Mouse (Mus musculus) ES-Bruce4 (cell line): ENCODE measurements at regions not wholly inside any gene's neighbourhood (a gene's known extent, or its start where the extent isn't known, plus 50 kb on each side); places are given as distances from the start of the nearest gene placed in this dataset.

Experiments
- H3K27ac ChIP-seq: 2 replicates; pipeline ENCODE4 v1.5.1; 2012; ENCODE audit warnings: low read length, inconsistent platforms; ENCODE audit not compliant: insufficient read depth
- H3K27me3 ChIP-seq: 2 replicates; pipeline ENCODE4 v1.6.1; 2012; ENCODE audit warnings: mild to moderate bottlenecking, low read length, inconsistent platforms; ENCODE audit not compliant: control insufficient read depth, poor library complexity, insufficient read depth, severe bottlenecking
- H3K36me3 ChIP-seq: 2 replicates; pipeline ENCODE4 v1.6.1; 2012; ENCODE audit warnings: inconsistent platforms, mild to moderate bottlenecking, low read length, moderate library complexity; ENCODE audit not compliant: control insufficient read depth, poor library complexity, insufficient read depth, severe bottlenecking
- H3K4me1 ChIP-seq: one replicate; pipeline ENCODE4 v1.8.1; 2011; ENCODE audit warnings: low read length; ENCODE audit not compliant: control insufficient read depth, insufficient read depth
- H3K4me3 ChIP-seq: 2 replicates; pipeline ENCODE4 v1.5.1; 2011; ENCODE audit warnings: low read depth, mild to moderate bottlenecking, low read length
- H3K9ac ChIP-seq: 2 replicates; pipeline ENCODE4 v1.6.1; 2012; ENCODE audit warnings: low read depth, mild to moderate bottlenecking, inconsistent platforms; ENCODE audit not compliant: poor library complexity, severe bottlenecking
- H3K9me3 ChIP-seq: replicated peaks from 2 replicates; pipeline ENCODE4 v1.6.1; 2012; ENCODE audit warnings: mild to moderate bottlenecking, low read length, inconsistent platforms; ENCODE audit not compliant: control insufficient read depth, poor library complexity, insufficient read depth, severe bottlenecking
- CTCF ChIP-seq: IDR thresholded peaks from one replicate; pipeline ENCODE4 v1.8.1; 2011; ENCODE audit warnings: low read depth, low read length
- EP300 ChIP-seq: IDR thresholded peaks from 2 replicates; pipeline ENCODE4 v1.6.1; 2011; ENCODE audit warnings: low read depth, low read length; ENCODE audit not compliant: insufficient read depth
- POLR2A ChIP-seq: IDR thresholded peaks from one replicate; pipeline ENCODE4 v1.8.1; 2011; ENCODE audit warnings: low read length; ENCODE audit not compliant: insufficient read depth

GRCm38 (mm10) chr8:92104561-92104960 lies 252.9 kb upstream of the Irx5 start:
- Histone ChIP-seq H3K36me3 (no peaks in the 10 kb centered on the region), H3K9ac (no peak overlapping the region), H3K4me1 (no peaks in the 10 kb centered on the region), H3K9me3 (no peaks in the 10 kb centered on the region), H3K4me3 (no peak overlapping the region), H3K27me3 (no peaks in the 10 kb centered on the region), H3K27ac (no peak overlapping the region)
- TF ChIP-seq CTCF (no peak), POLR2A (no peak), EP300 (no peak)

DNA sequence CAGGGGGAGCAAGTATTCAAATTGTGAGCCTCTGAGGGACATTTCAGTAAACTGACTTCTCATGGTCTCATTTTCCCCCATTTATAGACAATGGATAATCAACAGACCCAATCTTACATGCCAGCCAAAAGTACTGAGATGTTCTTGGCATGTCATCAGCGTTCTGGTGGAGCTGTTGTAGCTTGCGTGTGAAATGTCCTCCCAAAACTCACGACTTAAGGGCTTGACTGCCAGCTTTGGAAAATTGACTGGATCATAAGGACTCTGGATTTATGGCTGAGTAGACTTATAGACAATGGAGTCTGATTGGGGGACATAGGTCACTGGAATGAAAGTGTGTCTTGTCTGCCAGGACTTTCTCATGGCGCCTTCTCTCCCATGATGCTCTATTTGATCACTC lies 254.9 kb upstream of the Irx5 start:
- Histone ChIP-seq H3K4me1 (no peaks in the 10 kb centered on the region), H3K27ac (no peak overlapping the region), H3K4me3 (no peak overlapping the region), H3K9ac (no peak overlapping the region), H3K36me3 (no peaks in the 10 kb centered on the region), H3K9me3 (no peaks in the 10 kb centered on the region), H3K27me3 (no peaks in the 10 kb centered on the region)
- no peak for TF ChIP-seq CTCF
- no peak for TF ChIP-seq POLR2A
- TF ChIP-seq EP300: no peak

- TF ChIP-seq CTCF (no peak), EP300 (no peak)
- no peak overlapping the region for H3K9ac ChIP-seq
- no peak overlapping the region for H3K27ac ChIP-seq
- no peaks in the 10 kb centered on the region for H3K36me3 ChIP-seq
- no peaks in the 10 kb centered on the region for H3K9me3 ChIP-seq
- H3K27me3 ChIP-seq: no peaks in the 10 kb centered on the region; the same call in 1 of the 2 replicates
- H3K4me3 ChIP-seq: no peak overlapping the region
- H3K4me1 ChIP-seq: no peaks in the 10 kb centered on the region
These were observed 262.1 kb upstream of the Irx5 start for GRCm38 (mm10) chr8:92095276-92095675.

GRCm38 (mm10) chr8:92084124-92084523 lies 273.3 kb upstream of the Irx5 start:
- Histone ChIP-seq H3K36me3 (no peaks in the 10 kb centered on the region), H3K9ac (no peak overlapping the region), H3K9me3 (no peaks in the 10 kb centered on the region), H3K27me3 (no peaks in the 10 kb centered on the region), H3K4me3 (no peak overlapping the region), H3K27ac (no peak overlapping the region), H3K4me1 (no peaks in the 10 kb centered on the region)
- TF ChIP-seq POLR2A (no peak), CTCF (no peak), EP300 (no peak)

DNA sequence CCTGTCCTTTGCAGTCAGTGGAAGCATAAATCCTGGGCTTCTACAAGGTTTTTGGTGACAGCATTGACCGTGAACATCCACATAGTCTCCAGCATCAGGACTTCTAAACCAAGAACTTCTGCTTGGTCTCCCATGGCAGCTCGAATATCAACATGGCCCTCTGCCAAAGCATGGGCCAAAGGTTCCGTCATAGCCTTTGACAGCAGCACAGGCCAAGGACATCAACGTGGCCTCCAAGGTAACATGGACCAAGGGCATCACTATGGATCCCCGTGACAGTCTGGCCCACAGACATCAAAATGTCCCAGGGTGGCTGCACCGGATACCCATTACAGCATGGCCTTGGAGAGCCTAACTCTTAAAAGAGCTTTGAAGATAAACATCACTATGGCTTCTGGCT lies 275.5 kb upstream of the Irx5 start:
- no peaks in the 10 kb centered on the region for H3K27me3 ChIP-seq

GRCm38 (mm10) chr8:92080852-92081251 lies 276.6 kb upstream of the Irx5 start:
- H3K9me3 ChIP-seq: no peaks in the 10 kb centered on the region
- H3K36me3 ChIP-seq: no peaks in the 10 kb centered on the region
- no peaks in the 10 kb centered on the region for H3K27me3 ChIP-seq
- no peak for TF ChIP-seq EP300
- no peak for TF ChIP-seq POLR2A
- no peak for TF ChIP-seq CTCF
- no peak overlapping the region for H3K27ac ChIP-seq
- H3K9ac ChIP-seq: no peak overlapping the region
- no peak overlapping the region for H3K4me3 ChIP-seq
- H3K4me1 ChIP-seq: no peaks in the 10 kb centered on the region

More for the DNA sequence above, 275.5 kb upstream of the Irx5 start:
- H3K27ac ChIP-seq: no peak overlapping the region
- H3K9ac ChIP-seq: no peak overlapping the region
- TF ChIP-seq POLR2A (no peak), CTCF (no peak), EP300 (no peak)
- no peaks in the 10 kb centered on the region for H3K4me1 ChIP-seq
- no peaks in the 10 kb centered on the region for H3K9me3 ChIP-seq
- no peak overlapping the region for H3K4me3 ChIP-seq
- H3K36me3 ChIP-seq: no peaks in the 10 kb centered on the region
